In the genomic region with DNA sequence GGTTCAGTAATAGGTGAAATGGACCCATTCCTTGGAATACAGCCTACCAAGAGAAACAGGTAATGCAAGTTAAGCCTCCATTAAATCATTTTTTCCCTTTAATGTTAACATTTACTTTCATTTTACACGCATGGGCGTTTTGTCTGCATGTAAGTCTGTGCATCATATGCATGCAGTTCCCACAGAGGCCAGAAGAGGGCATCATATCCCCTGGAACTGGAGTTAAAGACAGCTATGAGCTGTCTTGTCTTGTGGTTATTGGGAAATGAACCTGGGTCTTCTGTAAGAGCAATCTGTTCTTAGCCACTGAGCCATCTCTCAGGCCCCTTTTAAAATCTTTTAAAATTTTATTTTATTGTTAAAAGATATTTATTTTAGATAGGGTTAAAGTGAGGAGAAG, we compare ENCODE assay signal across 13 mouse cellular contexts. TPM values are rescaled to one million over a fixed set of nuclear protein-coding genes. Genes with fewer than 3 reads are reported as not detected.
DNase-seq lines count a peak whose midpoint lies in the region; ATAC-seq and TF ChIP-seq lines count a peak whose summit lies in the region.
"Had no signal": no experiment of that assay in that cellular context is flagged by ENCODE, and none has a peak within 500 bp of the region (broad histone marks: within the 10 kb centered on the region; RNA-seq: fewer than 3 reads in every experiment).

No protein-coding gene starts in this region.

- H3K27me3 ChIP-seq in embryonic facial prominence, embryonic 11.5 days (ENCODE audit: control insufficient read depth, insufficient read depth, low read length) = no peaks in the 10 kb centered on the region
- H3K27me3 ChIP-seq in embryonic facial prominence, embryonic 10.5 days (replicated peaks; ENCODE audit: low read depth, poor library complexity, severe bottlenecking) = no peaks in the 10 kb centered on the region
- H3K27me3 ChIP-seq in lung, embryonic 14.5 days (ENCODE audit: insufficient read depth, low read length) = no peaks in the 10 kb centered on the region
- H3K27me3 ChIP-seq: midbrain, embryonic 12.5 days had no signal

- peak; percentile 61 for TF ChIP-seq CTCF in lung, embryonic 14.5 days (IDR thresholded peaks at IDR 0.05; ENCODE audit: low read depth)
- no peak for TF ChIP-seq CTCF in lung, adult 2 months (IDR thresholded peaks at IDR 0.05; ENCODE audit: insufficient read depth, low read length)

- 97% methylated on average over 2 of the region's 2 CpGs for WGBS in embryonic facial prominence, embryonic 11.5 days
- 97% methylated on average over 2 of the region's 2 CpGs for WGBS in embryonic facial prominence, embryonic 10.5 days
- 98% methylated on average over 2 of the region's 2 CpGs for WGBS in lung, embryonic 14.5 days
- WGBS in lung, adult 2 months = 96% methylated on average over 2 of the region's 2 CpGs

- H3K27ac ChIP-seq in embryonic facial prominence, embryonic 11.5 days (replicated peaks; ENCODE audit: low read depth, low read length) = no peak overlapping the region
- H3K27ac ChIP-seq in embryonic facial prominence, embryonic 10.5 days (replicated peaks) = no peak overlapping the region
- H3K27ac ChIP-seq in lung, embryonic 14.5 days (ENCODE audit: low read depth) = no peak overlapping the region
- no peak overlapping the region for H3K27ac ChIP-seq in ES-E14 (ENCODE audit: insufficient read depth, low read depth, low read length, poor library complexity, severe bottlenecking)
- H3K27ac ChIP-seq: limb, embryonic 10.5 days; midbrain, embryonic 12.5 days had no signal

- no peak overlapping the region for H3K4me2 ChIP-seq in embryonic facial prominence, embryonic 11.5 days (ENCODE audit: low read depth, low read length)
- no peak overlapping the region for H3K4me2 ChIP-seq in lung, embryonic 14.5 days
- H3K4me2 ChIP-seq: heart, embryonic 11.5 days; midbrain, embryonic 12.5 days had no signal

- no peak overlapping the region for H3K9ac ChIP-seq in embryonic facial prominence, embryonic 11.5 days (replicated peaks; ENCODE audit: low read length)
- no peak overlapping the region for H3K9ac ChIP-seq in lung, embryonic 14.5 days
- no peak overlapping the region for H3K9ac ChIP-seq in ES-E14 (ENCODE audit: insufficient read depth, low read depth, low read length, poor library complexity, severe bottlenecking)
- H3K9ac ChIP-seq: midbrain, embryonic 12.5 days had no signal

- peak; percentile 5 for DNase-seq in embryonic facial prominence, embryonic 11.5 days (ENCODE audit: low spot score)
- DNase-seq in embryonic facial prominence, embryonic 10.5 days (ENCODE audit: low spot score) = no peak
- DNase-seq in lung, embryonic 14.5 days = peak; percentile 32
- DNase-seq in lung, adult 2 months = no peak
- DNase-seq in ES-E14 (ENCODE audit: low read depth, low spot score) = peak; percentile 38
- DNase-seq in induced T-regulatory cell, adult 2 months (ENCODE audit: low read depth) = peak; percentile 60
- no peak for DNase-seq in embryo, embryonic 10 days (ENCODE audit: low spot score)
- DNase-seq: cerebellum, adult 11-12 months; kidney, adult 18-20 months had no signal

- H3K36me3 ChIP-seq in embryonic facial prominence, embryonic 11.5 days (replicated peaks; ENCODE audit: control insufficient read depth, insufficient read depth, low read depth, low read length) = no peaks in the 10 kb centered on the region
- H3K36me3 ChIP-seq in embryonic facial prominence, embryonic 10.5 days (replicated peaks) = peaks cover 32% of the 10 kb centered on the region
- peaks cover 8% of the 10 kb centered on the region; the same call in 1 of the 2 replicates for H3K36me3 ChIP-seq in lung, embryonic 14.5 days (ENCODE audit: insufficient read depth)
- H3K36me3 ChIP-seq in ES-E14 (ENCODE audit: control insufficient read depth, insufficient read depth, low read length, poor library complexity, severe bottlenecking) = no peaks in the 10 kb centered on the region

- in situ Hi-C loops in ES-E14 (cut with MboI; ENCODE audit: low sequenced_read_pairs in 2 of 2, unreplicated experiment in 2 of 2) = no loop called here

- no peak overlapping the region for H3K4me3 ChIP-seq in embryonic facial prominence, embryonic 11.5 days (ENCODE audit: low read depth, low read length)
- H3K4me3 ChIP-seq in embryonic facial prominence, embryonic 10.5 days = no peak overlapping the region
- H3K4me3 ChIP-seq in lung, embryonic 14.5 days (ENCODE audit: low read depth, low read length) = no peak overlapping the region
- no peak overlapping the region for H3K4me3 ChIP-seq in lung, adult 2 months (replicated peaks; ENCODE audit: extremely low read depth, low read depth, low read length)
- no peak overlapping the region for H3K4me3 ChIP-seq in ES-E14 (ENCODE audit: insufficient read depth in 1 of 2, low read depth in 1 of 2, low read length in 2 of 2, poor library complexity in 1 of 2, severe bottlenecking in 1 of 2)
- H3K4me3 ChIP-seq: limb, embryonic 10.5 days; midbrain, embryonic 12.5 days had no signal

- no peaks in the 10 kb centered on the region for H3K9me3 ChIP-seq in embryonic facial prominence, embryonic 11.5 days (replicated peaks; ENCODE audit: control insufficient read depth, low read length)
- H3K9me3 ChIP-seq in embryonic facial prominence, embryonic 10.5 days = peaks cover 4% of the 10 kb centered on the region; the same call in 1 of the 2 replicates
- no peaks in the 10 kb centered on the region for H3K9me3 ChIP-seq in lung, embryonic 14.5 days (ENCODE audit: low read depth, low read length)
- no peaks in the 10 kb centered on the region for H3K9me3 ChIP-seq in ES-E14 (ENCODE audit: control insufficient read depth, insufficient read depth, low read depth, low read length)
- H3K9me3 ChIP-seq: limb, embryonic 10.5 days; midbrain, embryonic 12.5 days had no signal

- ATAC-seq in embryonic facial prominence, embryonic 11.5 days (replicated peaks; ENCODE audit: insufficient number of reproducible peaks, low FRiP score, low TSS enrichment, low read depth) = no peak
- ATAC-seq in lung, embryonic 14.5 days (ENCODE audit: insufficient read depth) = no peak
- no peak; the same call in 1 of the 2 replicates for ATAC-seq in megakaryocyte, adult 5-6 weeks (ENCODE audit: poor library complexity, severe bottlenecking)

- no peaks in the 10 kb centered on the region for H3K4me1 ChIP-seq in embryonic facial prominence, embryonic 11.5 days (ENCODE audit: control insufficient read depth, insufficient read depth, low read length)
- no peaks in the 10 kb centered on the region for H3K4me1 ChIP-seq in embryonic facial prominence, embryonic 10.5 days
- no peaks in the 10 kb centered on the region for H3K4me1 ChIP-seq in lung, embryonic 14.5 days (ENCODE audit: insufficient read depth)
- H3K4me1 ChIP-seq in lung, adult 2 months (ENCODE audit: control insufficient read depth, insufficient read depth, low read length) = no peaks in the 10 kb centered on the region; the same call in 1 of the 2 replicates
- H3K4me1 ChIP-seq in ES-E14 (ENCODE audit: control insufficient read depth in 2 of 2, insufficient read depth in 2 of 2, low read length in 2 of 2, poor library complexity in 1 of 2) = no peaks in the 10 kb centered on the region
- H3K4me1 ChIP-seq: limb, embryonic 10.5 days; midbrain, embryonic 12.5 days had no signal

- no peak for TF ChIP-seq POLR2A in lung, adult 2 months (IDR thresholded peaks at IDR 0.05; ENCODE audit: borderline replicate concordance, extremely low read depth, low read depth, low read length)

TF ChIP-seq in ES-E14, 5 proteins besides CTCF, POLR2A, EP300 and RAD21:
- no peak for TF ChIP-seq MAFK (IDR thresholded peaks at IDR 0.05; ENCODE audit: insufficient read depth, low read depth, low read length)
- no peak for TF ChIP-seq CHD2 (IDR thresholded peaks at IDR 0.05; ENCODE audit: low read depth, low read length)
- TF ChIP-seq ZC3H11A (IDR thresholded peaks at IDR 0.05; ENCODE audit: borderline replicate concordance, low read depth, low read length) = no peak
- TF ChIP-seq ZNF384 (IDR thresholded peaks at IDR 0.05; ENCODE audit: low read depth, low read length) = no peak
- TF ChIP-seq HCFC1 (IDR thresholded peaks at IDR 0.05; ENCODE audit: borderline replicate concordance, insufficient read depth, low read length) = no peak

RNA-seq across cellular contexts. Expression of a gene that starts 29.7 kb away (rescaled TPM):
- polyA plus RNA-seq in embryonic facial prominence, embryonic 11.5 days (2014; fragmentation: Nextera tagmentation; extraction: Ambion mirVana) = 13.5 and 14.9 TPM in 2 replicates
- 18.3 and 20.4 TPM in 2 replicates for polyA plus RNA-seq in embryonic facial prominence, embryonic 10.5 days (2016; fragmentation: Nextera tagmentation; extraction: Ambion mirVana)
- 16.1 and 19.5 TPM in 2 replicates for polyA plus RNA-seq in lung, embryonic 14.5 days (2014; fragmentation: Nextera tagmentation; extraction: Ambion mirVana)
- 4.9 and 7.3 TPM in 2 replicates for polyA plus RNA-seq in lung, adult 2 months (2012; rRNA removed)
- total RNA-seq in ES-E14 (2012; rRNA removed) = 12.1 and 16.9 TPM in 2 replicates
- total RNA-seq in megakaryocyte, adult 5-6 weeks (2015) = 2.5 and 3.1 TPM in 2 replicates
- total RNA-seq in megakaryocyte, adult 5-6 weeks (2017) = 5.9 and 7.4 TPM in 2 replicates

RNA-seq across cellular contexts. Expression of a gene that starts 50.0 kb away (rescaled TPM):
- polyA plus RNA-seq in embryonic facial prominence, embryonic 11.5 days (2014; fragmentation: Nextera tagmentation; extraction: Ambion mirVana) = 22.9 and 26.0 TPM in 2 replicates
- polyA plus RNA-seq in embryonic facial prominence, embryonic 10.5 days (2016; fragmentation: Nextera tagmentation; extraction: Ambion mirVana) = 32.6 and 33.3 TPM in 2 replicates
- polyA plus RNA-seq in lung, embryonic 14.5 days (2014; fragmentation: Nextera tagmentation; extraction: Ambion mirVana) = 33.7 and 36.7 TPM in 2 replicates
- polyA plus RNA-seq in lung, adult 2 months (2012; rRNA removed) = 53.3 and 63.2 TPM in 2 replicates
- 18.2 and 25.5 TPM in 2 replicates for total RNA-seq in ES-E14 (2012; rRNA removed)
- total RNA-seq in megakaryocyte, adult 5-6 weeks (2015) = 14.9 and 15.3 TPM in 2 replicates
- 24.7 and 27.7 TPM in 2 replicates for total RNA-seq in megakaryocyte, adult 5-6 weeks (2017)

Comparison
In these comparisons a context has a peak if more than half of its experiments do, and no peak if none do; other contexts are left out.
1. DNase-seq: peak in embryonic facial prominence, embryonic 11.5 days (single experiment), lung, embryonic 14.5 days (single experiment), ES-E14 (single experiment) and induced T-regulatory cell, adult 2 months (single experiment); none in embryonic facial prominence, embryonic 10.5 days (single experiment), lung, adult 2 months (single experiment) and embryo, embryonic 10 days (single experiment).